Mouse (Mus musculus) lung, adult 2 months (tissue): ENCODE data around the gene Zbtb20.

Source experiments
- CTCF ChIP-seq: fragments of 200-500 bp; IDR thresholded peaks from 2 replicates; pipeline ENCODE4 v1.5.1; 2011; ENCODE audit warnings: mild to moderate bottlenecking, low read length, control low read depth; ENCODE audit not compliant: insufficient read depth
- POLR2A ChIP-seq: fragments of 200-500 bp; IDR thresholded peaks from 2 replicates; pipeline ENCODE4 v1.6.1; 2011; ENCODE audit warnings: low read depth, mild to moderate bottlenecking, control low read depth, low read length, borderline replicate concordance; ENCODE audit errors: extremely low read depth

GRCm38 (mm10) chr16:43466749-43467065 lies 591.0 kb downstream of the Zbtb20 start:
- no peak for TF ChIP-seq CTCF
- no peak for TF ChIP-seq POLR2A
